Mouse (Mus musculus) right cerebral cortex, postnatal 4 days (tissue): Measurements from ENCODE around the gene Fam24b.

Experiments used
- DNase-seq: peaks from one replicate; pipeline ENCODE4 v3.0.0-alpha.2; 2022

Fam24b gene

DNA sequence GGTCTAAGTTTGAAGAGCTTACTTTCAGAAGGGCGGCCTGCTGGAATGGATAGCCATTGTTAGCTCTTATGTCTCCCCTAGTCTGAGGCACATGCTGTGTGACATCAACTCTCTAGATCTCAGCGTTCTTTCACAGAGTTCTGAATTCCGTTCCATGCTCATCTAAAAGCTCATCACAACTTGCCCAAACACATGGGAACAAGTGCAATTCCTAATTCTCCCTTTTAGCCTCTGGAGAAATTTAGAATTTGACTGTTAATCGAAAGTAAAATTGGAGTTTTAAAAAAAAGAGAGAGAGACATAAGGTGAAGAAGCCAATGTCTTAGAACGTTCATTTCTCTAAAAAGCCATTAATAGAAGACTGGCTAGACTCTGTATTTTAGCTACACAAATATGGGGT lies at the start of gene Fam24b:
TSS of gene Fam24b (minus strand) at position 101 of the 400 bp plus-strand sequence.
- no peak for DNase-seq

DNA sequence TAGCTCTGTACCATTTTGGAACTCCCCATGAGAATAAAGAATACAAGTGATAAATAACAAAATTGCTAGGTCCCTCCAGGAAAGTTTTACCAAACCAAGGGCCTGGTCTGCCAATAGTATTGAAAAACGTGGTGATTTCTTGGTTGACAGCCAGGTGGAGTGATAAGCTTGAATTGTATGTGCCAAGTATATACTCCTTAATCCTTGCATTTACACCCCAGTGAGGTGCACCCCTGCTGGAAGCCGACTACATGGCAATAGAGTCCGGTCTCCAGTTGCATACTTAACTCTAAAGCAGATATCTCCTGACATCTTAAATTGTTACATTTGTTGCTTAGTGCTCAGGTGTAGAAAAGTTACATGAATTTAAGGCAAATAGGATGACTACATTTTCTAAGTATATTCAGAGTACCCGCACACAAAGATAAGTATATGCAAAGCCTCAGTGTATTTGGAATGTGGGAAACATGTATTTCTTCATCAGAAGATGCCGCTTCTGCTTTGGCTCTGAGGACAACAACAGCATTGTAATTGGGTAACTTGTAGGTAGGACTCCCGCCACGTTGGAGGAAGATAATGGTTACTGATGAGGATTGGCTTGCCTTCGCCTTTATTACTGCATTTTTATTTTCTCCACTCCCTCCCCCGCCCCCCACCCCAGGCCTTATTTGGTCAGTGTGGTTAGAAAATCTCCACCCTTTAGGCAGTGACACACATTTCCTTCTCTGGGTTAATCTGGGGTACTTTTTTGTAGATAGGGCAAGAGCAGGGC lies 42.8 kb upstream of the Fam24b start:
- no peak for DNase-seq

DNA sequence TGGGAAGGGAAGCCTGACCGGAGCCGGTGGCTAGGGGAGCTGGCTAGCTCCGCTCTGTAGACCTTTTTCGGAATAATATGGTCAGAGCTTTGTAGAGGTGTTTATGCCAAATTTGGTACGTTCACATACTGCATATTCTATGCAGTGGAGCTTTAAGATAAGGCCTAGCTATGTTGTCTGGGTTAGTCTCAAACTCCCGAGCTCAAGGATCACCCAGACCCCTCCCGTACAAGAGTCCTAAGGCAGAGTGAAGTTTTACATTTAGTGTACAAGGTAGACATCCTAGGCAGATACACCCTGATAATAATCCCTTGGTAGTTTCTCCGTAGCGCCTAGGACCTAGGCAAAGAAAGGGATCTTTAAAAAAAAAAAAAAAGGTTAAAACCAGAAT lies 42.1 kb upstream of the Fam24b start:
- DNase-seq: no peak

DNA sequence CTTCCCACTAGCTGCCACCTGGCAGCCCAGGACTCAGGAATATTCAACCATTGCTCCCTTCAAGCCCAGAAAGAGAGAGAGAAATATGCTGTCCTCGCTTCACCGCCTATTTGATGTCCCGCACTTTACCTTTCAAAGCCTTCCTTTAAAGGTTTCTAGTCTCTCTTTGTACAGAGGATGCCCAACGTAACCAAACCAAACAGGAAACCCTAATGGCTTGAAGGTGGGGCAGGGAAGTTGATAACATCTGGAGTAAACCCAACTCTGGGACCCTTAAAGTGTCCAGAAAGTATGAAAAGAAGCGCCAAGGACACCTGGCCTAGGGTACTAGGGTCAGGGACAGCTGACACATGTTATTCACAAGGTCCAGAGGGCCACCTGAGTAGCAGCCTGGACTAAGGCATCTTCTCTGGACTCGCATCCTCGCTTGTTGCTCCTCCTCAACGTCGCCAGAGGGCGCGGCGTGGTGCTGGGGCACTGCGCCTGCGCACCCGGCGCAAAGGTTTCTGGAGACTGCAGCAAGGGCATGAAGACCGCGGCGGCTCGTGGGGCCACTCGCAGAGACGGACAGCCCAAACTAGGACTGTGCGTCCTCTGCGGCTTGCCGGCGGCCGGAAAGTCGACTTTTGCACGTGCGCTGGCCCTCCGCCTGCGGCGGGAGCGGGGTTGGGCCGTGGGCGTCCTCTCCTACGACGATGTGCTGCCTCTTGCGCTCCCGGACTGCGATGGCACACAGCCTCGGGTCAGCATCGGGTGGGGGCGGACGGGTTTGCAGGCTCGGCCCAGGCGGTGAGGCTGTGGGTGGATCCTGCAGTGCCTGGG lies 41.5 kb upstream of the Fam24b start, which contains the start of gene Pstk:
TSS of gene Pstk (plus strand) at position 494 of the 822 bp plus-strand sequence.
- peak; percentile 84 for DNase-seq

DNA sequence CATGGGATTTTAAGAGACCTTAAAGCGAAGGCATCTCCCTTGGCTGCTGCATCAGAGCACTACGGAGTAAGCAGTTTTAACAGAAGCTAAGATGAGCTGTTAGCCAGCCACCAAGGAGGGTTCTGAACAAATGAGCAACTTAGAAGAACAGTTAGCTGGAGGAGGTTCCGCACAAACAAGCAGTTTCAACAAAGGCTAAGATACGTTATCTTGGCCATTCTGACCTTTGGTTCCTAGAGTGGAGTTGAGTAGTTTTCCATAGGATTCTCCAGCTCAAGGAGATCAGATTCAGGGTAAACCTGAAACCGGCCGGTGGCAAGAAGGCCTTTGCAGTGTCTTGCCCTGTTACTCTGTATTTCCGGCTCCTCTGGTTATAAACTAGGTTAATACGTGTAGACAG lies 34.8 kb upstream of the Fam24b start:
- DNase-seq: no peak

DNA sequence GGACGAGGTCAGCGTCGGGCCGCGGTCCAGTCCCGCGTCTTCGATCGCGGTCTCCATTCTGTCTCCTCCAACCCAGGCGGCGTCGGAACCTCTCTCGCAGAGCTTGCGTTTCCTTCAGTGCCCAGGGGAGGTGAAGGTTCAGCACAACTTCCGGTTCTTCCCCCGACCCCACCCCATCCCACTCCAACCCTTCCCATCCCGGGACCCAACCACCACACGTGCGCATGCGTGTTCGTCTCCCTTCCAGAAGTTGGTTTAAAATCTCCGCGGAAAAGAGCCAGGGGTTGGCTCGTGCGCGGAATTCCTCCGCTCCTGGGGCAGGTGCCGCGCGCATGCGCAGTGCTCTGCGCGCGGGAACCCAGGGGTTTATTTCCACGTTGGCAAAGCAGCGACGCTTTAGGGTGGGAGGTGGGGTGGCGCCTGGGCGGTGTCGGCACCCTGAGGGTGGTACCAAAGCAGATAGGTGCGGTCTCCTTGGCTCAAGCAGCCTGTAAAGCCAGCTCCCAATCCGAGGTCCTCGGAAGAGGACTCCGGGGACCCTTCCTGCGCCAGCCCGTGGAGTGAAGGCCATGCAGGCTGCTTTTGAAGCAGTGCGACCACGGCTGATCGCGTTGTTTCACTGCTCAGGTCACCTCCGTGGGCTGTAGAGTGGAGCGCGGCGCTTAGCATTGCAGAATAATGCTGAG lies 33.4 kb upstream of the Fam24b start, which contains the start of gene 2310057M21Rik:
TSS of gene 2310057M21Rik (minus strand) at position 145 of the 686 bp plus-strand sequence.
- peak; percentile 96 for DNase-seq

DNA sequence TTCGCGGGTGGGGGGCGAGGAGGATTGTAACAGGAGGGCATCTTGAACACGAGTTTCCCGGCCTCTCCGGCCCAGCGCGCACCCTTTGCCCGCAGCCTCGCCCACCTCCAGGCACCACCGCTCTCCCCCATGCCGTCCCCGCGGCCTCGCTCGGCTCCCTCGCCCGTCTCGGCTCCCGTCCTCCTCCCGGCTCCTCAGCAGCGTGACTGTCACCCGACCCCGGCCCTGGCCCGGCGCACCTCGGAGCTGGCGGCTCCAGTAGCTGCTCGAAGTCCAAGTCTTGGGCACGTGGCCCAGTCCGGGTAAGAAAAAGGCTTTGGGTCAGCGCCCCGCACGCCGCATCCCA lies 32.9 kb upstream of the Fam24b start:
- no peak for DNase-seq

DNA sequence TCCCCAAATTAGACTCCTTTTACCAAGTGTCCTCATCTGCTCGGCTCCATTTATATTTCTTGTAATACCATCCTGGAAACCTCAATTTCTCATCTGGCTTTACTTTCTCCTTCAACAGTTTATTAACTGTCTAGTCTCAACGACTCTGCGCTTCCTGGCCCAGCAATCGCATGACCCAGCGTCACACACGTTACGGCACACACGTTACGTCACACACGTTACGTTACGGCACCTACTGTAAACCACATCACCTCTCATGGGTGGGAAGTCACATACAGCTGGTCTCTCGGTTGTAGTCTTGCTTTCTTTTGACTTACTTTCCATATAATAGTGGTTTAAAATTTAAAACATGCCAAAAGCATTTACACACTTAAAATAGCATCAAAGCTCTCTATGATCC lies 26.8 kb upstream of the Fam24b start:
- no peak for DNase-seq

DNA sequence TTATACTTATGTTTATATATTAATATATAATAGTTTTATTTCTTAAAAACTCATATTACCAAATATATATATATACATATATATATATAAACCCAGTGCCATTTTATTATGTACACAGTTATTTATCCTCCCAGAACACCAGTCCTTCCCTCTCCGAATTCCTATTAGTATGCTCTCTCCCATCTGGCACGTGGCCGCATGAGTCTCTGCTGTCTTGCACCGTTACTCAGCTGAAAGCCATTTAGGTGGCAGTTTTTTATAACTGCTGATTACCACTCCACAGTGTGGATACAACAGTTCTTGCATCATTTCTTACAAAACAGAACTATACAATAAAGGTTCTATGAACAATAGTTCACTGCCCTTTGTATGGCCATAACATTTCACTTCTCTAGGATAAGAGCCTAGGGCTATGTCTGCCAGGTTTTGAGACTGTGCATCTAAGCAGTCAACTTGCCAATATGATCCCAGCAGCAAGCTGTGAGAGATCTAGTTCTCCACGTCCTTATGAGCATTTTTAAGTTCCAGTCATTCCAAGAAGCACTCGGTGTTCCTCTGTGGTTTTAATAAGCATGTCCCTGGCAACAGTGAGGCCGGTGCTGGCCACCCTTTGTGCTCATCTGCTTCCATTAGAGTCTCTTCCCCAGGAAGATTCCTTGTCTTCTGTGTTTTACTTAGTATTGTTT lies 16.7 kb upstream of the Fam24b start:
- no peak for DNase-seq

DNA sequence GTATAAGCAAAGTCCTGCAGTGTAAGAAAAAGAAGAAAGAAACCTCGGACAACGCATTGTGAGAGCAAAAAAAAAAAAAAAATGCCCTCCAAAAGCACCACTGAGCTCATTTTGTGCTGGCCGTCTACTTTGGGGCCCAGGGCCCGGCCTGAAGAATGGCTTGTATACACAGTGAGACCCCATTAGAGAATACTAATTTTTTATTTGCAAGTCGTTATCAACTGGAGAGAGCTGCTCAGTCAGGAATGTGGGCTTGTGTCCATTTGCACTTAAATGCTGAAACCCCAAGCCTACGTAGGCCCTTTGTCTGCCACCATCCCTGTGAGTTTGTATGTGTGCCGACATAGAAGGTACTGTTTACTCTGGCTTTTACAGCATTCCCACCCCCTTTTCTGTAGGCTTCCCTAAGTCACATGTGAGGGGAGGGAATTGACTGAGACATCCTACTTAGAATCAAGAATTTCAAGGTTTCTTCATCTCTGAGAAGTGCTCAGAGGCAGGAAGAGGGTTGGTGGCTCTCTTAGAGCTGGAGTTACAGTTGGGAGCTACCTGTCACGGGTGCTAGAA lies 8.3 kb upstream of the Fam24b start:
- DNase-seq: no peak

DNA sequence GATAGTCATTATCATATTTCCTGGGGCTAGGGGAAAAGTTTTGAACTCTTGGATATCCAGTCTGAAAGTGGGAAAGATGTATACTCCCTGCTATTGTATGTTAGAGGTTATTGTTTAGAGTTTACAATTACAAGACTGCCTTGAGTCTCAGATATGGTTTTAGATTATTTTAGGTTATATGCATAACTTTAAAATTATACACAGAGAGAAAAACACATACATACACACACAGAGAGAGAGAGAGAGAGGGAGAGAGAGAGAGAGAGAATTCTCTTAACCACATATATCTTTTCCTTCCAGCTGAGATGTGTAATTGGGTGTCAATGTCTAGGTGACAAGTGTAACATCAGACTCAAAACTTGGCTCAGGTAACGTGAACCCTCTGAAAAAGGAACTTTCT lies 4.2 kb upstream of the Fam24b start, which contains the start of gene Fam24a:
TSS of gene Fam24a (plus strand) at position 301 of the 400 bp plus-strand sequence.
- DNase-seq: no peak

DNA sequence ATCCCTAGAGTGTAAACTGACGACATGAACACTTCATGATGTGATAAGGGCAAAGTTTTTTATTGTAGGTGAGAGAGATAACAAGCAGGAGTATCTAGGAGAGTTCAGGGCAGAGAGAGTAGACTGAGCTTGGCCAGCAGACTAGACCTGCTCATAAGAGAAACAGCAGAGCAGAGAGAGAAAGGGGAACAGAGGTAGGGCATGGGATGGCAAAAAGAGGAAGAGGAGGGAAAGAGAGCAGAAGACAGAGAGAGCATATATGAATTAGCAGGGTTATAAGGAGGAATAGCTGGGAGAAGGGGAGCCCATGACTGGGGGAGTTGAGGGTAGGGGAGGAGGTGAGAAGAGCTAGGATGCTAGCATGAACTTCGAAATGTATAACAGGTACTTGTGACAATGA lies 2.4 kb upstream of the Fam24b start:
- no peak for DNase-seq

DNA sequence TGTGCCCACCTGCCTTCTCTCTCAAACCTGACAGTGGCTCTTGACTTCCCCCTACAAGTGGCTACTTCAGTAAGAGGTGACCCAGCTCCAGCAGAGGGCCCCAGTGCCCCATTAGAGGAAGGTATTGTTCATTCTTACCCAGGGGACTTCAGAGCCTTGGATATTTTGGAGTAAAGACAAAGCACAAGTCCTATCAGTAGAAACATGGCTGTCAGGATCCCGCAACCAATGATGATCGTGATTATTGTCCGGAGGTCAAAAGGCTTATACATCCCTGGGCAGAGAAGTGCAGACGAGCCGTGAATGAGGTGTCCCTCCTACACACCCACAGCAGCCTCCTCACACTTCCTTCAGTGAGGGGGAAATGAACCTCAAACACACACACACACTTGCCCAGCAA lies 2.3 kb downstream of the Fam24b start:
- no peak for DNase-seq

DNA sequence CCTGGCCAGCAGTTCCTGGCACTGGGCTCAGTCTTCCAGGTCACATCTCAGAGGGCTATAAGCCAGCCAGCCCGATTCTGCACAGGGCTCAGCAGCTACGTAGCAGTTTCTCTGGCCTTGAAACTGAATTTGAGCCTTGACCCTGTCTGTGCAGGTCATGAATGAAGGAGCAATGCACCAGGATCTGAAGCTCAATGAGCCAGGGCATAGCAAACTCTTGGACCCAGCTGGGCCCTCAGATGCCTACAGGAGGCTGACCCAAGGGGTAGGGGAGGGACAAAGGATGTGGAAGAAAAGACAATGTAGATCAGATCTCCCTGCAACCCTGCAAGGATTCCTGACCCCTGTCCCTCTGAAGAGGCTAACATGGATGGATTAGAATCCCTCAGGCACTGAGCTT lies 7.1 kb downstream of the Fam24b start, which contains the start of gene Cuzd1:
TSS of gene Cuzd1 (minus strand) at position 101 of the 400 bp plus-strand sequence.
- DNase-seq: no peak

DNA sequence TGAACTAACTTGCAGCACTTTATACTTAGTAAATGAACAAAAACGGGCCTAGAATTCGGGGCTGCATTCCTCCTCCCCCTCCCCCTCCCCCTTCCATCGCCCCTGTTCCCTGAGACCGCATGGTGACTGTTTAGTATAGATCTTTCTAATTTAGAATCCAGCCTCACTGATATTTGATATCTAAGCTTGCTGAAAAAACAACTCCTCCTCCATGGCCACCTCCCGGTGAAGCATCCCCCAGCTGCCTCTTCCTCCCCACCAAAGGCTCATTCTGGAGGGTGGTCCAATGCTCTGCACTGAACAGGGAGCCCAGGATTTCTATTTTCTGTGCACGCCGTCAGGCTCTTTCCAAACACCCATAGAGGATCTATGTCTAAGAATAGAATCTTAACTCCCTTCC lies 11.0 kb downstream of the Fam24b start:
- DNase-seq: no peak

DNA sequence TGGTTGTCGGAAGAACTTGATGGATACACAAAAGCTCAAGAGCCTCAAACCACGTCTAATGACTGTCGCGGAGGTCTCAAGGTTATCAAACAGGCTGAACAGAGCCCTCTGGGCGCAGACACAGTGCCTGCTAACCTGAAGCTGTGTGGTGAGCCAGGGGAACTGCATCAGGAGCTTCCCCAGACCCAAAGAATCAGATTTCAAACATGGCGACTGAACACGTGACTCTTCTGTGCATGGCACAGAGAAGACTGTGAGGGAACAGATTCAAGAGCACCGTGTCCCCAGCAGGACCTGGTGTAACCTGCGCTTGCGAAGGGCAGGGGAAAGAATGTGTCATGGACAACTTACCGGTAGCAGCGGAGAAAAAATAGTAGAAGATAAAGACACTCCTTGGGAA lies 11.7 kb downstream of the Fam24b start:
- DNase-seq: no peak

DNA sequence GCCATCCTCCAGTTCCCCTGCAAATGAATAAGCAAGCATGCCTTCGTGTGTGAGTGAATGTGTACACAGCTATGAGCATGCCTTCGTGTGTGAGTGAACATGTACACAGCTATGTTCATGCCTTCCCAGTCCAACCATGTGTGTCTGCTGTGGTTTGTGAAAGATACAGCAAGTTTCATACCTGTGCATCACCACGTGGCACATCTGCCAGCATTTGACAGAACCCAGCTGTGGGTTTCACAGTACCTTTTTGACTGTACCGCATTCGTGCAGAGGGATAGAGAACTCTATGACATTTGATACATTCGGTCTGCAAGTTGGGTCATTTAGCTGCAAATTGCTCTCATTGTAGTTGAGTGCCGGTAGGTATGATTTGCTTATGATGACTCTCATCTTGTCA lies 14.8 kb downstream of the Fam24b start:
- DNase-seq: no peak

DNA sequence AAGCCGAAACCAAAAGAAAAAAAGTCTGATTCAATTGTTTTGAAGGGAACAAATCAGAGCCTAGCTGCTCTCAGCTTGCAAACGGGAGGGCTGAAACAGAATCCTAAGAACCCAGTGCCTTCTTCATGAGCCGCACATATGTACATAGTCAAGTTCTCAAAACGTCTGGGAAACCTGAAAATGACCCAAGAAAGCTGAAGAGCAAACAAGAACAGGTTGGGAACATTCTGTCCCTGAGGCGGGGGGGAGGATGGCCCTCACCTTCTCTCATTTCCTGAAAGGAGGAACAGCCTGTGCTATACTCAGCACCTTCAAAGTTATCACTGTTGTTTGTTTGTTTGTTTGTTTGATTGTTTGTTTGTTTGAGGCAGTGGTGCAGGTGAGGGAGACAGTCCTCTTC lies 22.6 kb downstream of the Fam24b start:
- no peak for DNase-seq

DNA sequence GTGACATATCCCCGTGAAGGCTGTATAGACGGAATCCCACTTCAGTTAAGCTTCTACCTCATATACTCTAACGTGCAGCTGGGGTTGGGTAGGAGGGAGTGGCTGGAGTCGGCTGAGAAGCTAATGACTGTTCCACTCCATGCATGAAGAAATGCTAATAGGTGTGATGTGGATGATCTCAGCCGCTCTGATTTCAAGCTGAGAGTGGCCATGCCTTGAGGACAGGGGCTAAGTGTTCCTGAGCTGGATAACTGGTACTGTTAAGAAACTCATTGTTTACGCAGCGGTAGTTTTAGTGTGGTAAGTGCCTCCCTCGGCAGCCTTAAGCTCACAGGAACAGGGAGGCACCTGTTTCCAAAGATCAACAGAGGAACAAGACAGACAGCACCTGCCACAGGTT lies 26.0 kb downstream of the Fam24b start:
- DNase-seq: no peak

DNA sequence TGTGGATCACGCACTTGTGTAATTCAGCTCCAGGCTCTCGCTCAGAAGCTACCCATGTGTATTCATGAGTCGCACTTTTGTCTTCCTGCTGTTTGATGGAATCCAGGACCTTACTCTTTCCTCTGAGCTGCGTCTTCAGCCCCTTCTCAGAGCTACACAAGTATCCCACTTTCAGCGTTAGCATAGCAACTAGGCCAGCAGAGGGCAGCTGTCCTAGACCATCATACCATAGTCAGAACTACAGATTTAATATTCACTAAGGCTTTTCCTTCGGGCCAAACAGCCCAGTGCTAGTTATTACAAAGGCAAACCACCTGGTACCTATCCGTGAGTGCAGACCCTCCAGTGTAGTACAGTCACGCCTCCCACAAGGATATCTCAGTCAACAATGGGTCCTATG lies 32.2 kb downstream of the Fam24b start:
- DNase-seq: no peak
